Mouse (Mus musculus) testis, adult 2 months (tissue): ENCODE data around the gene Lmna.

Source experiments
- CTCF ChIP-seq: fragments of 200-500 bp; IDR thresholded peaks from 2 replicates; pipeline ENCODE4 v1.5.1; 2012; ENCODE audit warnings: low read depth, mild to moderate bottlenecking, inconsistent platforms, low read length, moderate library complexity; ENCODE audit not compliant: control insufficient read depth, insufficient read depth, insufficient replicate concordance
- POLR2A ChIP-seq: fragments of 200-500 bp; IDR thresholded peaks from 2 replicates; pipeline ENCODE4 v1.6.1; 2012; ENCODE audit warnings: low read depth, mild to moderate bottlenecking, inconsistent platforms, low read length, moderate library complexity; ENCODE audit not compliant: control insufficient read depth

DNA sequence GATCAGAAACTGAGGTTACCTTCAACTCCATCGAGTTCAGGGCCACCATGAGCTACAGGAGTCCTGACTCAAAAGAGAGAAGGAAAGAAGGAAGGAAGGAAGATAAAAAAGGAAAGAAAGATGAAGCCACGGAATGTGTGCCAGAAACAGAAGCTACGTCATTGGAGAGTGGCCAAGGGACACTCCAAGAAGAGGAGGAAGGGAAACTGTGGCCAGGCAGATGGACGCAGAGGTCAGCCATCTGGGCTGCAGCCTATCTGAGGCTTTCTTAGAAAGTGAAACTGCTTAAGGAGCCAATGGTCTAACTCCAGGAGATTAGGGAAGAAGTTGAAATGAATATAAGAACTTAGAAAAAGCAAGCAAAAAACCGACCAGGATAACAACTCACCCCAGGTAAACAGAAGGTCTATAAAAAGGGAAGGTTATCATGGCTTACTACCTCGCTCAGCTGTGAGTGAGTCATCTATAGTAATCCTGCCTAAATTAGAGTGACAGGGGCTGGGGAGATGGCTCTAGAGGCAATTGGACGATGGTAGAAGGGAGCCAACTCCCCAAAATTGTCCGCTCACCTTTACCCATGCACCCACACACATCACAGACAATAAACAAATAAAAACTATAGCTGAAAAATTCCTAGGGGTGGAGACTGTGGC, 63.2 kb downstream of the Lmna start:
- TF ChIP-seq CTCF (no peak), POLR2A (no peak)
